Mouse (Mus musculus) common myeloid progenitor, adult 5-6 weeks (primary cell): ENCODE measurements at regions not wholly inside any gene's neighbourhood (a gene's known extent, or its start where the extent isn't known, plus 50 kb on each side); places are given as distances from the start of the nearest gene placed in this dataset.

Experiments used
- ATAC-seq: replicated peaks from 2 replicates; pipeline ENCODE4 v1.8.0; 2016; ENCODE audit warnings: low read depth, mild to moderate bottlenecking, moderate TSS enrichment, inconsistent platforms; ENCODE audit not compliant: poor library complexity, severe bottlenecking

DNA sequence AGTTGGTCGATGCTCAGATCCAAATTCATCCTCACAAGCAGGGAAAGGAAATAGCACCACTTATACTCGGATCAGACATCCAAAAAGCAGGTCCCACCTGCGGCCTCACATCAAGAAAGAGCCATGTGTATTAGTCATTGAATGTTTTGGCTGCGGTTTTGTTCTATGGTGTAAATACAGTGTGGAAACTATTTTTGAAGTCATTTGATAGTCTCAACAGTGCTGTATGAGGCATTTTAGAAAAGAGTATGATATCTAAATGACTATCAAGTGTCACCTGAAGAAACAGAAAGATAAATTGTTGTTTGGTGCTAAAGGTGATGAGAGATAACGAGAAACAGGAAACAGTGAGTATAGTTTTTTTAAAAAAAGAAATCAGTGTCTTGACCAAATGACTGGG lies 74.7 kb downstream of the Cep44 start:
- no peak for ATAC-seq

DNA sequence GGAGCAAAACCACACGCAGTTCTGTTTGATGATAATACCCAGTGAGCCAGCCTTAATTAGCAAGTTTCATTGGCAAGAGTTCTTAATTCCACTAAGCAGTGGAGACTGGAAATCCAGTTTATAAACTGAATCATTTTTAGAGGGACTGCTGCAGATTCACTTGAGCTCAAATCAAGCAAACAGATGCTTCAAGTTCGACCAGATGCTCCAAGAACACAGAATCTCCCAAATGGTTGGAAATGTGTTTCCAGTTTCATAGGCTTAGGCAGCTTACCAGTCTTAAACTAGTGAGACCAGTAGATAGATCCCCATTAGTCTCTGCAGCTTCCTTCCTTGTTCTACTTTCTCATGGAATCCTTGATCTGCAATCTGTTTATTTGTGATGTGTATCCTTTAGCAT lies 75.7 kb downstream of the Cep44 start:
- ATAC-seq, result no peak

DNA sequence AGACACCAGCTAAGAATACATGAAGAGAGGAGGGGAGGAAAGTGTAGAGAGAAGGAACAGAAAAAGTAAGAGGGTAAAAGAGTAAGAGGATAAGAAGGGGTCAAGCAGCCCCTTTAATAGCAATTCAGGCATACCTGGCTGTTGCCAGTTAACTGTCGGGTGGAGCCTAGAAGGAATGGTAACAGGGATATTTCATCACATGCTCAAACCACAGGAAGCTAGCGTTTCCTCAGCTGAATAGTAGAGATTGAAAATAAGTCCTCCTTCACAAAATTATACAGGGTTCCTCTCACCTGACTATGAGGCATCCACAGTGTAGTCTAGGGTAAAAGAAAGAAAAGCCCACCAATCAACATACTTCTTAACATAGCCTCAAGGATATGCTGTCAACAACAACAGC lies 76.5 kb downstream of the Cep44 start:
- ATAC-seq, result peak; percentile 42

DNA sequence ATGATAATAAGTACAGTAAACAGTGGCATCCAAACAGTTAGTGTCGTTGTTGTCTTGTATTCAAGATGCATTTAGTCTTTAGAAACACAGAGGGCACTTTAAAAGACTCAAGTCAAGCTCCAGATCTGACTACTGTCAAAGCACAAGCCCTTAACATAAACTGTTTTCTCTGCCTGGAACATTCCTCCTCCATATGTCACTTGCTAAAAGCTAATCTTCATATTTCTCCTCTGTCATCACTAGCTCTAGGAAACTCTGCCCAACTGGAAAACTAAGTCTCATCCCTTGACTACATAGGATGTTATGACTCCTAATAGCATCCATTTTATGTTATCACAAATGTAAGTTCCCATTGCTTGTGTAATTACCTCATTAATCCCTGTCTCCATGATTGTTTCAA lies 85.8 kb downstream of the Cep44 start:
- ATAC-seq, result no peak

DNA sequence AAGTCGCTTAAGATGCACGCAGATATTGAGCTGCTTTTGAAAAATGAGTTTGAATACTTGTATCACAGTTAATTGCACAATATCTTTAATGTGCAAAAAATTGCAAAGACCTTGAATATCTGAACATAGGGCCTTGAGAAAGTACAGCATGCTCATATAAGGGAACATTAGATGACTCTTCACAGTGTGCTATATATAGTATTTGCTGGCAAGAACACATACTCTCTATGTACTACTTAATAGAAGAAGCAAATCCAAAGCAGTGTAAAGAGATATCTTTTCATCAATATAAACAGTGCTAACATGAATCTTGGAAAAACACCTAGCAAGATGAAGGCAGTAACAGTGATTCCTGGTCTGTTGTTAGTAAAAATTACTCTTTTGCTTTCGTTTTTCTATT lies 99.9 kb downstream of the Cep44 start:
- no peak for ATAC-seq

DNA sequence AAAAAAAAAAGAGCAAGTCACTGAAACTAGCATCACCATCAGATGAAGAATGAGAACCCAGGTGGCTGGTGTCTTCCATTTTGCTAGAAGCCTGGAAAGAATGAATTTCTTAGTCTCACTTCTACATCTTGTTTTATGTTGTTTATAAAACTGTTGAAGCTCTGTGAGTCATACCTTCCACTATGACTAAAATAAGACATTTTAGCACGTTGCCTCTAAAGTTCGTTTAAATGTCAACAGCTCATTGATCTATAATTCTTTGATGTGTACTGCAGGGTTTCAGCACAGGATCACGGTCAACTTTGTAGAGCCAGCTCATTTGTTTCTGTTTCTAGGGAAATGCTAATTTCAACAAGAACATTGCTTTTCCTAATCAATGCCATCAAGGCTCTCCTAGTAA lies 107.2 kb downstream of the Cep44 start:
- no peak for ATAC-seq

DNA sequence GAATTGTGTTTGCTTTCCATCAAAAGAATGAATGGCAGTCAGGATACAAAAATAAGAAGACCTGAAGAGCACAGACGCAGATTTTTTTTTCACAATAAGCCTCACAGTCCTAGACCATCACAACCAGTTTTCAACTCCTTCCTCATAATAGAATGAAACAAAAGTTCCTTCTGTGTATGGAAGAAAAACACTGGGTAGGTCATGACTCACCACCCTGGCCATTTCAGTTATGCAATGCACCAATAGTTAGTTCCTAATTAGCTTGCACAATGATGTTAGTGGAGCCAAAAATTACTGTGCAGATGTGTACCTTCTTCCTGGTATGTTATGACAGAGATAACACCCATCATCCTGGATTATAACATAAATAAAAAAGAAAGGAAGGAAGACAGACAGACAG lies 111.4 kb downstream of the Cep44 start:
- ATAC-seq, result peak; percentile 80

DNA sequence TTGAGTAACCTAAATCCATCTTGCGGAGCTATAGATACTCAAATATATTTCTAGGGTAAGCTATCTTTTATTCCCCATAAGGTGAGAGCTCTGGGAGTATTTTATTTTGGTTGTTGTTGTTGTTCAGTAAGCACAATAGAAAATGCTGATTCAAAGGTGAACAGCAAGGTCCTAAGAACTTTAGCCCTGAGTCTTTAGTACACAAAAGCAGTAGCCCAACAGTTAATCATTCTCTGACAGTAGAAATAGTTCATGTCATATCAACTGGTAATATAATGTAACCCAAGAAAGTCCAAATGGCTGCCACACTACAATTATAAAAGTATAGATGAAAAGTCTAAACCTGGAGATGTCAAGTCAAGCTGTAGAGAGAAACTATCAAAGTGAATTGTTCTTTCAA lies 116.0 kb downstream of the Cep44 start:
- no peak for ATAC-seq

DNA sequence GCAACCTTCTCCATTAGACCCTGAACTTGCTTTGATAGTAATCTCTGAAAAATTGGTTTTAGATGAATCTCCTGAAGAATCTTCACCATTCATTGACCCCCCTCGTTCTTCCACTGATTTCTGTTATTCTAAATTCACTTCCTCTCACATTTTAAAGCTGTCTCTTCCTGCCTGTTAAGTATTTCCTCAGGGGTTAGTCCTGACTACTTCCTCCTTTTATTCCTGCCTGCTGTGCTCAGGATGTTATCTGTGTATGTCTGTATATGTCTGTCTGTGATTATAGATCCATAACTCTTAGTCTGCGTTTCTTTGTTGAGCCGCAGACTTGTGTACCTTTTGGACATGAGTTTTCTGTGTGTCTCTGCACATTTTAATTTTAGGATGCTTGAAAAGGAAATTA lies 117.6 kb downstream of the Hpgd start:
- ATAC-seq, result peak; percentile 47; the same call in 1 of the 2 replicates

DNA sequence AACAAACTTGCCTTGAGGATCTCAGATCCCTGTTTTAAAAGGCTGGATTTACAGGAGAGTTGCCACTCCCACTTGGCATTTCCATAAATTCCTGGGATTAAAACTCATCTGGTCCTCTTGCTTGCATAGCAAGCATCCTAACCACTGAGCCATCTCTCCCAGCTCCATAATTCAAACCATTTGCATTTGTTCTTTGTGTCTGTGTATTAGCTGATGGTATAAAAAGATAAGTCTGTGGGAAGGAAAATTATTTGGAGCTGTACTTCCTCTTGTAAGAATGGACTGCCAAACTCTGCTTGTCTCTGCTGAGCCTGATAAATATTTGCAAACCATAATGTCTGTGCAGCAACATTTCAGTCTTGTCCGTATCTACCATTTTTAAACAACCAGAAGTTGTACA lies 116.0 kb downstream of the Hpgd start:
- ATAC-seq, result no peak

DNA sequence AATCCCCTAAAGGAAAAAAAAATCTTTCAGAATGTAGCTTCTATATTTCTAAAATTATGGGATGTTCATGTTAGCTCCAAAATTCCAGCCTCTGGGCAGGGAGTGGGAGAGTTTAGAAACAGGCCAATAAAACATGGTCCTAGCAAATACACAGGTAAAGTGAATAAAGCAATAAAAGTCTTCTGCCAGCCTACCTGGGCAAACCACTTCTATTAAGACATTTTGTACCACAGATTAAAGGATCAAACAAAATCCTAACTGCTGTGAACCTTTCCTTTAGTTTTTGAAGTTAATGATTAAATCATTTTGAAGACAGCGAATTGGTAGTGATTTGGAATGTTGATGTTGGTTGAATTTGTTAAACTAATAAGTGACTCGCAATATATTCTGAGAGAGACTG lies 112.9 kb downstream of the Hpgd start:
- ATAC-seq, result no peak

DNA sequence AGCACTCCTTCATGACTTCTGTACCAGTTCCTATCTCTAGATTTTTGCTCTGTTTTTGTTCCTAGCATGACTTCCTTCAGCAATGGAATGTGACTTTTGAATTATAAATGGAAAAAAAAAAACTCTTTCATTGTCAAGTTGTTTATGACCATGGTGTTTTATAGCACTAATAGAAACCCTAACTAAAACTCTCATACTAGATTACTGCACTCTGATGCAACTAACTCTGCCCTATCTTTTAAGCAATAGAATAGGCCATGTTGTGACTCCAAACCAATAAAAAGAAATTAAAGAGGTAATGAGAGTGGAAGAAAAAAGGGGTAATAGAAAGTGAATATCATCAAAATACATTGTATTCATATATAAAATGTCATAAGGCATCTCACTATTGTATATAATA lies 111.9 kb downstream of the Hpgd start:
- ATAC-seq, result no peak

DNA sequence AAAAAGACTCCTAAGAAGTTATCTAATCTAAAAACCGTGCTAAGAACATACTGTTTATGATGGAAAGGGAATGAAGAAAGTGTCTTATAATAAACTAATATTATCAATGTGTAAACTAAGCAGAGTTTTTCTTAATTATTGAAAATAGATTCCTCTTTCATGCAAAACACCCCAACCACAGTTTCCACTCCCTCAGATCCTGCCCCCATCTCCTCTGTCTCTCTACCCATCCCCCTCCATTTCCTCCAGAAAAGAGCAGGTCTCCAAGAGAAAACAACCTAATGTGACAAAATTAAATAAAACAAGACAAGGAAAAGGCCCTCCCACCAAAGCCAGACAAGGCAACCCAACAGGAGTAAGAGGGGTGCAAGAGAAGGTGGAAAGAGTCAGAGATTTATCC lies 103.2 kb downstream of the Hpgd start:
- ATAC-seq, result no peak

DNA sequence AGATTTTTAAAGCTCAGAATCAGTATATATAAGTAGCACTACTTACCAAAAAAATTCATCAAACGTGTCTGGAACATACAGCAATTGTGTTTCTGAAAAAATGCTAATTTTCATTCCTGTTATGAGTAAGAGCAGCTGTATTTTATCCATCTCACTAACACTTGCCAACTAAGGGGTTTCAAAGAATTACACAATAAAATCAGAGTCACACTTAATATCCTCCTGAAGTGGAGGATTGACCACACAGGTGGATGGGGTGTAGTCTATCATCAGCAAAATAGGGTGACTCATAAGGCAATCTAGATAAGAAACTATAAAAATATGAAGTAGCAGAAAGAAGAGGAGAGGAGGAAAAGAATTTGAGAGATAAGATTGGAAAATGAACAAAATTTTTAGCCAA lies 102.0 kb downstream of the Hpgd start:
- ATAC-seq, result no peak

DNA sequence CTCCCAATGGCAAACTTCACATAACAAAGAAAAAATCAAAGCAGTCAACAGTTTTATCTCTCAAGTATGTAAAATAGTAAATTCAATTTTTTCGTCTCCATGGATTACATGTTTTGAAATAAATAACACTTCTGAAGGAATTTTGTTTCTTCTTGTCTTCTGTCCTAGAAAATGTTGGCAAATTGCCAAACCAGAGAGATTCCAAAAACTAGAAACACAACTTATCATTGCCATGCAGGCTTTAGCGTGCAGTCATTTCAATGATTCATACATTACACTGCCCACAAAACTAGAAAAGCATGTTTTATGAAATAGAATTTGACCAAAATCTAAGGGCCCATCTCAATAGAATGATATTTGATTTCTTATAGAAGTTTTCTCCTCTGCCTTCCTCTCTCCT lies 98.2 kb downstream of the Hpgd start:
- no peak for ATAC-seq

DNA sequence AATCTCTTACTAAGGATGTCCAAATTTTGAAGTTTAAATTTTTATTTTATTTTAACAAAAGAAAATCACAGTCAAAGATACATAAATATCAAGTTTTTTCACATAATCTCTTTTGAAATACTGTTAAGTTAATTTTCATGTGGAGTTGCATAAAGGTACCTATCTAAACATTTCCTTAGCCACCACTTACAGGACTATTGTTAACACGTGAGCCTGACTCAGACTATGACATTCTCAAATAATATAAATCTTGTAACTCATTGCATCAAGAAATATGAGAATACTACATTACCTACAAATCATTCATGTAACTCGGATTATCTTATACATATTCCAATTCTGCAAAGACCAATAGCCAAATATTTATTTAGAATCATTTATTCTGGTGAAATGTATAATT lies 97.8 kb downstream of the Hpgd start:
- no peak for ATAC-seq
